Mouse (Mus musculus): ENCODE results near the gene Exosc9.

The Exosc9 gene

DNA sequence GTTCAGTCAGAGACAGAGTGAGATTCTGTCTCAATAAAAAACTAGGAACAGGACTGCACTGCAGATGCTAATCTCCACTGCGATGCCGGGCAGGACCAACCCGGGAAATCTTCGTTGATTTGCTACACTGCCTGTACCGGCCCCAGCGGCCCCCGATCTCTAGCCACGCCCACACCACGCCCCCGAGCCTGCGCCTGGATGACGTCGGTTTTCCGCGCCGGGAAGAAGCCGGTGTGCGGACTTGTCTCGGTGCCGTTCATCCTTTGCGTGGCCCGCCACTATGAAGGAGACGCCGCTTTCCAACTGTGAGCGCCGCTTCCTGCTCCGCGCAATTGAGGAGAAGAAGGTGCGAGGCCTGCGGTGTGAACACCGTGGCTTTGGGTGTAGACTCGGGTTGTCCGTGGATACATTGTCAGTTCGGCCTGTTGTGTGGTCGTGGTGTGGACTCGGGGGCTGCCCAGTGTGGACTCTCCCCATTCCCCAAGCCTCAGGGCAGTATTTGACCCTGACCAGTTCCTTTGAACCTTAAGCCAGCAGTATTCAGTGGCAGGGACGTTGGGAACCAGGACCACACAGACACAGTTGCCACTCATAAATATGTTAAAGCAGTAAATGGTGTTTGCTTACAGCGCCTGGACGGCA lies at the start of gene Exosc9:
TSS of gene Exosc9 (plus strand) at position 201 of the 642 bp plus-strand sequence.
- DNase-seq (ENCODE audit: low read depth), result peak; percentile 56

GRCm38 (mm10) chr3:36505306-36505705 lies 47.1 kb upstream of the Exosc9 start:
- no peak for DNase-seq (ENCODE audit: low read depth)

- DNase-seq (ENCODE audit: low read depth), result no peak
Observed at GRCm38 (mm10) chr3:36505809-36506735, 46.3 kb upstream of the Exosc9 start.

GRCm38 (mm10) chr3:36511491-36511890 lies 40.9 kb upstream of the Exosc9 start:
- no peak for DNase-seq (ENCODE audit: low read depth)

- no peak for DNase-seq (ENCODE audit: low read depth)
Observed at GRCm38 (mm10) chr3:36516196-36516595, 36.2 kb upstream of the Exosc9 start.

- no peak for DNase-seq (ENCODE audit: low read depth)
Observed at GRCm38 (mm10) chr3:36521073-36522060, 31.0 kb upstream of the Exosc9 start, which contains the start of gene Gm11549. TSS of gene Gm11549 (minus strand) at chr3:36521813.

GRCm38 (mm10) chr3:36522137-36522536 lies 30.3 kb upstream of the Exosc9 start:
- DNase-seq (ENCODE audit: low read depth), result no peak

- DNase-seq (ENCODE audit: low read depth), result no peak
Observed at GRCm38 (mm10) chr3:36524466-36524865, 27.9 kb upstream of the Exosc9 start.

- DNase-seq (ENCODE audit: low read depth), result no peak
Observed at GRCm38 (mm10) chr3:36530345-36530744, 22.1 kb upstream of the Exosc9 start.

DNA sequence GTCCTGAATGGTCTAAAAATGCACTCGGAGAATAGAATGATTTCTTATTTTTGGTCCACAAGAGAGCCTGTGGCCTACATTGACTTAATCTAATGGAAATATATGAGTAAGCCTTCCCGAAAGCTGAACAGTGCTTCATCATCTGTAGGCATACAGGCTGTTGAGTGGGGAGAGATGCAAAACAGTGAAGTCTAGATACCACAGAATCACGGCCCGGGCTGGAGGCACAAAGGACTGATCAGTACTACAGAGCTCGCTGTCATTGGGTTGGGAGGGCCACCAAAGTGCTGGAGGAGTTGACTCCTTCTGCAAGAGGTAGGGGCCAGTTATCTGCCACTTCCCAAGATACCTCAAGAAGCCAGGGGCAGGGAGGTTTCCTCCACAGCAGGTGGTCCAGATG lies 21.6 kb upstream of the Exosc9 start:
- DNase-seq (ENCODE audit: low read depth), result no peak

- no peak for DNase-seq (ENCODE audit: low read depth)
Observed at GRCm38 (mm10) chr3:36531242-36531641, 21.2 kb upstream of the Exosc9 start.

DNA sequence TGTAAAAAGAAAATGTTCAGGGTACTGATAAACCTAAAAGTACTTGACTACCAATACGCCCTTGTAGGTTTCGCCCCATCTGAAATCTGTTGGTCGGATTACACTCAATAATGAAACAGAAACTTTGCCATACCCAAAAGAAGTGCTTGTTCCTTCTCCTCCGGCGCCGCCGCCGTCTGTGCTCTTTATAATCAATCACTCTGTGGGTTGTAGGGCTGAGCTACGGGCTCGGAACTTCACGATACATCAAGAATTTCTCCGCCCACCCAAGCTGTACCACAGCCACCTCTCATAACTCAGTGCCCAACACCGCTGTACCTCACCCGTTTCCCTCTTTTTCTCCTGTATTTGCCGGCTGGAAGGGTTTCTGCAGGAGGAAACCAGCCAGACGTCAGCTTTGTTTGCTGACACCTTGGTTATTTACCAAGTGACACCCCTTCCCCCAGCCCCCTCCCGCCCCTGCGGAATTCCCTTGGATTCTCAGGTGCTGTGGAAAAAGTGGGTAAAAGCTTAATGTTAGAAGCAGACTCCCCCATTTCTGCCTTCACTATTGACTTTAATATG lies 20.3 kb upstream of the Exosc9 start:
- DNase-seq (ENCODE audit: low read depth), result no peak

DNA sequence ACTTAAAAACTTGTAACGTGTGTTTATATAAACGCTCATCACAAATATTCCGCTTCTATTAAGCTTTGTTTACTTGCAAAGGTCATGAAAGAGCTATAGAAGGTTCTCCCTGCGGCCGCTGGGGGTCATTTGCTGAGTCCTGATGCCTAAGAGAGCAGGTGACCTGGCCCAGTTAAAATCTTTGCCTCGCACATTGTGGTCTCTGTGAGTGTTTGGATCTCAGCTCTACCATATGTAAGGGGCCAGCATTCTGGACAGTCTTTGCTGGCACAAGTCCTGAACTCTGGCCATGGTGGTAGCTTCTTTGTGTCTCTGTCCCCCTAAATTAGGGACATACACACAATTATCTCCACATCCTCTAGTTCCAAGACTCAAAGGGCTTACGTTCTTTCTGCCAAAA lies 19.7 kb upstream of the Exosc9 start:
- no peak for DNase-seq (ENCODE audit: low read depth)

GRCm38 (mm10) chr3:36533201-36533672 lies 19.2 kb upstream of the Exosc9 start:
- no peak for DNase-seq (ENCODE audit: low read depth)

DNA sequence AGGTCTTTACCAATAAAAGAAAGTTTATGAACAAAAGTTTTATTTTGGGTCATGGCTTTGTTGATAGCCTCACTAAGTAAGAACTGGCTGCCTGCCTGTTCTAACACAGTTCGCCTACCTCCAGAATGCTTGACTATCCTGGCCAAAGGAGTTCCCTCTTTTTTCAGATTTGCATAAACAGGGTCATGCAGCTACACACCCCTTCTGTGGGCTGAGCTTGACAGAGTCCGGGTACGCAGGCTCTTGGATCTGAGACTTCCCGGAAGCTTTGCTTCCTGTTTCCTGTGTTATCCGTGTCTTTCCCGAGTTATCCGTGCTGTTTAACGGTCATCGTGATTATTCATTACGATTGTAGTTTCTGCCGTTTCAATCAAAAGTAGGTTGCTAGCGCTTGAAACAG lies 16.4 kb upstream of the Exosc9 start:
- no peak for DNase-seq (ENCODE audit: low read depth)

GRCm38 (mm10) chr3:36537701-36538470 lies 14.5 kb upstream of the Exosc9 start:
- no peak for DNase-seq (ENCODE audit: low read depth)

GRCm38 (mm10) chr3:36540756-36541155 lies 11.7 kb upstream of the Exosc9 start:
- DNase-seq (ENCODE audit: low read depth), result peak; percentile 94

DNA sequence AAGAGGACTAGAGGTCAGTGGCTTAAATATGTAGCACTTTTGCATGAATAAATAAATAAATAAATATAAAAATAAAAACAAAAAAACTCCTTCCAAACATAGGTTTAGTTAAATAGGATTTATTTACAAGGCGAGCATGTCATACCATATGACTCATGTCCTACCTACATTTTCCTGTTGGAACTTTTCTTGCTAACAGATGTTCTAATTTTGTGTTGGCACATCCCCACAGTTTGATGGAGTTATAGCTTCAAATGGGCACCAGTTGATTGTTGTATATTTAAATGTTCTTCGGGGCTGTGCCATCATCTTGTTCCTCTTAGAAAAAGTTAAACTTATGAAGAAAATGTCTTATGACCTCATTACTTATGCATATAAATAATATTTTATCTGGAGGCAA lies 11.0 kb upstream of the Exosc9 start:
- no peak for DNase-seq (ENCODE audit: low read depth)

- DNase-seq (ENCODE audit: low read depth), result no peak
Observed at GRCm38 (mm10) chr3:36544961-36545360, 7.4 kb upstream of the Exosc9 start.

GRCm38 (mm10) chr3:36551343-36551742 lies 1.1 kb upstream of the Exosc9 start:
- no peak for DNase-seq (ENCODE audit: low read depth)
